Mouse (Mus musculus) hindbrain, embryonic 11.5 days (tissue): ENCODE results near the gene Clint1. TPM values are rescaled to one million over a fixed set of nuclear protein-coding genes. Genes with fewer than 3 reads are reported as not detected.
A peak's percentile ranks its signal among the peaks of the same experiment; 100 is the strongest.

Experiments used
- ATAC-seq: fragments of 200-750 bp; cut with Nextera tagmentation; 2 replicates; pipeline ENCODE4 v1.8.0; 2017; ENCODE audit warnings: mild to moderate bottlenecking, moderate TSS enrichment, moderate library complexity; ENCODE audit not compliant: low FRiP score
- DNase-seq: peaks from one replicate; pipeline ENCODE4 v3.0.0-alpha.2; 2015; ENCODE audit warnings: low spot score
- H3K27ac ChIP-seq: fragments of 300-500 bp; sonication (generic); 2 replicates; pipeline ENCODE4 v1.5.1; 2014; ENCODE audit warnings: mild to moderate bottlenecking, low read depth, low read length
- H3K27me3 ChIP-seq: fragments of 300-500 bp; sonication (generic); 2 replicates; pipeline ENCODE4 v1.6.1; 2014; ENCODE audit warnings: mild to moderate bottlenecking, low read length, moderate library complexity, mixed read lengths; ENCODE audit not compliant: control insufficient read depth, insufficient read depth
- H3K36me3 ChIP-seq: fragments of 300-500 bp; sonication (generic); 2 replicates; pipeline ENCODE4 v1.6.1; 2014; ENCODE audit warnings: mild to moderate bottlenecking, low read length, moderate library complexity, mixed read lengths; ENCODE audit not compliant: control insufficient read depth, insufficient read depth
- H3K4me1 ChIP-seq: fragments of 300-500 bp; sonication (generic); replicated peaks from 2 replicates; pipeline ENCODE4 v1.6.1; 2014; ENCODE audit warnings: low read length, mixed read lengths; ENCODE audit not compliant: control insufficient read depth, insufficient read depth
- H3K4me2 ChIP-seq: fragments of 300-500 bp; sonication (generic); replicated peaks from 2 replicates; pipeline ENCODE4 v1.6.1; 2014; ENCODE audit warnings: mild to moderate bottlenecking, low read depth, low read length
- H3K4me3 ChIP-seq: fragments of 300-500 bp; sonication (generic); 2 replicates; pipeline ENCODE4 v1.5.1; 2014; ENCODE audit warnings: low read depth, low read length
- H3K9ac ChIP-seq: fragments of 300-500 bp; sonication (generic); 2 replicates; pipeline ENCODE4 v1.6.1; 2014; ENCODE audit warnings: low read depth, low read length
- H3K9me3 ChIP-seq: fragments of 300-500 bp; sonication (generic); 2 replicates; pipeline ENCODE4 v1.6.1; 2016; ENCODE audit warnings: low read length; ENCODE audit not compliant: control insufficient read depth
- WGBS: fragments of 180-500 bp; shearing (Covaris S2); extraction: QIAGEN DNeasy Blood & Tissue Kit; methylation state at CpG from one replicate; pipeline ENCODE4 v1.1.7; 2014; 5-methylcytosine and 5-hydroxymethylcytosine counted together
- polyA plus RNA-seq: library from polyadenylated mRNA; unstranded; fragments of >200 nt; fragmentation: Nextera tagmentation; extraction: Ambion mirVana; gene quantifications from 2 replicates; pipeline ENCODE4 v1.2.1, GENCODE M21; 2014

Gene Clint1
- polyA plus RNA-seq, 1 experiment from 2014 or later: 52.1 TPM

- H3K27ac ChIP-seq: no peak overlapping the region
- DNase-seq: peak; percentile 10
- H3K4me3 ChIP-seq: no peak overlapping the region
- no peaks in the 10 kb centered on the region for H3K27me3 ChIP-seq
- H3K4me1 ChIP-seq: no peaks in the 10 kb centered on the region
- no peaks in the 10 kb centered on the region for H3K36me3 ChIP-seq
- 83% methylated on average over 11 of the region's 11 CpGs for WGBS
- H3K9ac ChIP-seq: no peak overlapping the region
- no peaks in the 10 kb centered on the region for H3K9me3 ChIP-seq
- no peak for ATAC-seq
- H3K4me2 ChIP-seq: no peak overlapping the region
These were observed 48.6 kb downstream of the Clint1 start for GRCm38 (mm10) chr11:45900233-45901015.

- WGBS: 93% methylated on average over 8 of the region's 8 CpGs
- Histone ChIP-seq H3K4me2 (no peak overlapping the region), H3K36me3 (no peaks in the 10 kb centered on the region), H3K9me3 (no peaks in the 10 kb centered on the region), H3K4me3 (no peak overlapping the region), H3K9ac (no peak overlapping the region), H3K27ac (no peak overlapping the region), H3K4me1 (no peaks in the 10 kb centered on the region), H3K27me3 (no peaks in the 10 kb centered on the region)
- DNase-seq (no peak), ATAC-seq (no peak)
These were observed 54.4 kb downstream of the Clint1 start for GRCm38 (mm10) chr11:45906109-45906786.

- Histone ChIP-seq H3K27ac (no peak overlapping the region), H3K4me2 (no peak overlapping the region), H3K4me1 (no peaks in the 10 kb centered on the region), H3K9me3 (no peaks in the 10 kb centered on the region), H3K4me3 (no peak overlapping the region), H3K9ac (no peak overlapping the region), H3K27me3 (no peaks in the 10 kb centered on the region), H3K36me3 (0 out of 2 replicates have a peak, but pooled peaks cover 2% of the 10 kb centered on the region)
- WGBS: 89% methylated on average over 5 of the region's 5 CpGs
- no peak for ATAC-seq
- DNase-seq: no peak
These were observed 55.5 kb downstream of the Clint1 start for GRCm38 (mm10) chr11:45907301-45907700.

DNA sequence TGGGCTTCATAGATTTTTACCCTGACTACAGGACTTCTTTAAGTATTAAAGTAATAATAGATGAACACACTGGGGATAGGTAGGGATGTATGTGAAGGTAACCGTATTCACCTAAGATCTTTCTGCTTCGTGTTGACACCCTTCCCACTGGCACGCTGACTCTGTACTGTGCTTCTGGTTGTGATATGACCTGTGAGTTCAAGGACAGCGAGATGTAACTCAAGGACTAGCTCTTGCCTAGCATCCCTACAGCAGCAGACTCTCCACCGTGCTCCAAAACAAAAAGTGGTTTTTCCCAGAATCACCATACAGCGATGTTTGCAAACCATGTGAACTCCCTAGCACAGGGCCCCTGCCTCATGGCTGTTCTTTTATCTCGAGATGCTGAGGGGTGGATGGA is 56.2 kb downstream of the Clint1 start:
- no peak overlapping the region for H3K9ac ChIP-seq
- no peak overlapping the region for H3K27ac ChIP-seq
- WGBS: 90% methylated on average over 7 of the region's 7 CpGs
- ATAC-seq (no peak), DNase-seq (no peak)
- H3K4me3 ChIP-seq: no peak overlapping the region
- H3K9me3 ChIP-seq: no peaks in the 10 kb centered on the region
- H3K27me3 ChIP-seq: no peaks in the 10 kb centered on the region
- H3K4me2 ChIP-seq: no peak overlapping the region
- 0 out of 2 replicates have a peak, but pooled peaks cover 2% of the 10 kb centered on the region for H3K36me3 ChIP-seq
- no peaks in the 10 kb centered on the region for H3K4me1 ChIP-seq

- no peak overlapping the region for H3K27ac ChIP-seq
- H3K27me3 ChIP-seq: no peaks in the 10 kb centered on the region
- no peaks in the 10 kb centered on the region for H3K4me1 ChIP-seq
- H3K9me3 ChIP-seq: no peaks in the 10 kb centered on the region
- ATAC-seq (no peak), DNase-seq (no peak)
- 0 out of 2 replicates have a peak, but pooled peaks cover 2% of the 10 kb centered on the region for H3K36me3 ChIP-seq
- no peak overlapping the region for H3K4me3 ChIP-seq
- WGBS: 97% methylated on average over 7 of the region's 7 CpGs
- H3K4me2 ChIP-seq: no peak overlapping the region
- H3K9ac ChIP-seq: no peak overlapping the region
These were observed 57.0 kb downstream of the Clint1 start for GRCm38 (mm10) chr11:45908894-45909293.

- Histone ChIP-seq H3K9me3 (no peaks in the 10 kb centered on the region), H3K9ac (no peak overlapping the region), H3K27ac (no peak overlapping the region), H3K36me3 (0 out of 2 replicates have a peak, but pooled peaks cover 2% of the 10 kb centered on the region), H3K27me3 (no peaks in the 10 kb centered on the region), H3K4me2 (no peak overlapping the region), H3K4me1 (no peaks in the 10 kb centered on the region), H3K4me3 (no peak overlapping the region)
- ATAC-seq (no peak), DNase-seq (no peak)
- WGBS: 96% methylated on average over 5 of the region's 5 CpGs
These were observed 58.9 kb downstream of the Clint1 start for GRCm38 (mm10) chr11:45910701-45911100.

DNA sequence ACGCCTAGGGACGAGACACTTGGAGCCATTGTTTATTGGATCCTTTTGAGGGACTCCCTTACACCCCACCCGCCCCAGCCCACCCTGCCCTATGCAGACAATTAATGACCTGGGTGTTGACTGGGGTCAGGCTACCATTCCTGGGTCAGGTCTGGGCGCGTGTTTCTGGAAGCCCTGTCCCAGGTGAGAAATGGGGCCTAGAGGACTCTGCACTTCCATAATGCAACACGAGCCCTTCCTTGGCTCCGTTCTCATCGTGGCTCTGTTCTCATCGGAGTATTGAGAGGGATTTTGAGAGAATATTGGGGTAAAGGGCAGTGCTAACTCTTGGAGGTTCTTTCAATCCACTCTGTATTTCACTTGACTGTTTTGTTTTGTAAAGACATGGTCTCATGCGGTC is 64.3 kb downstream of the Clint1 start:
- DNase-seq (no peak), ATAC-seq (no peak)
- Histone ChIP-seq H3K9me3 (no peaks in the 10 kb centered on the region), H3K27me3 (no peaks in the 10 kb centered on the region), H3K36me3 (0 out of 2 replicates have a peak, but pooled peaks cover 2% of the 10 kb centered on the region), H3K4me3 (no peak overlapping the region), H3K27ac (no peak overlapping the region), H3K4me1 (peaks cover 2% of the 10 kb centered on the region; the same call in 1 of the 2 replicates), H3K9ac (no peak overlapping the region), H3K4me2 (no peak overlapping the region)
- WGBS: 84% methylated on average over 10 of the region's 10 CpGs

DNA sequence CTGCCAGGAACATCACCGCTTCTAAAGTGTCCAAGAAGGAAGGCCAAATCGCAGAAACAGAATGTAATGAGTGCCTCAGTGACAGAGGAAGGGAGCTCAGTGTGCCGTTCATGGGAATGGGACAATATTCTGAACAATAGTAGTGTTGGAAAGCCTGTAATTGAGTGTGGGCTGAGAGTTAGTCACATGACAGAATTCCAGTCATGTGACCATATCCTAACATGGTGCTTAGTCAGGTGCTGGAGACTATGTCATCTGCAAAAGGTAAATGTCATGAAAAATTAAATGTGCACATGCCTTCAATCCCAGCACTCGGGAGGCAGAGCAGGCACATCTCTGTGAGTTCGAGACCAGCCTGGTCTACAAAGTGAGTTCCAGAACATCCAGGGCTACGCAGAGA is 66.2 kb downstream of the Clint1 start:
- no peaks in the 10 kb centered on the region for H3K9me3 ChIP-seq
- no peaks in the 10 kb centered on the region for H3K36me3 ChIP-seq
- H3K4me3 ChIP-seq: no peak overlapping the region
- DNase-seq (no peak), ATAC-seq (no peak)
- H3K4me1 ChIP-seq: peaks cover 6% of the 10 kb centered on the region; the same call in 1 of the 2 replicates
- no peaks in the 10 kb centered on the region for H3K27me3 ChIP-seq
- H3K27ac ChIP-seq: no peak overlapping the region
- H3K4me2 ChIP-seq: no peak overlapping the region
- no peak overlapping the region for H3K9ac ChIP-seq
- 93% methylated on average over 6 of the region's 6 CpGs for WGBS
